Mouse (Mus musculus): ENCODE results near the gene Limk2.

GRCm38 (mm10) chr11:3333111-3333695 lies 75.8 kb downstream of the Limk2 start:
- TF ChIP-seq CTCF (IDR thresholded peaks at IDR 0.05; ENCODE audit: low read depth): no peak
- TF ChIP-seq EP300 (IDR thresholded peaks at IDR 0.05; ENCODE audit: low read depth): no peak
